Mouse (Mus musculus): ENCODE measurements at regions not wholly inside any gene's neighbourhood (a gene's known extent, or its start where the extent isn't known, plus 50 kb on each side); places are given as distances from the start of the nearest gene placed in this dataset. TPM values are rescaled to one million over a fixed set of nuclear protein-coding genes. Genes with fewer than 3 reads are reported as not detected.

DNA sequence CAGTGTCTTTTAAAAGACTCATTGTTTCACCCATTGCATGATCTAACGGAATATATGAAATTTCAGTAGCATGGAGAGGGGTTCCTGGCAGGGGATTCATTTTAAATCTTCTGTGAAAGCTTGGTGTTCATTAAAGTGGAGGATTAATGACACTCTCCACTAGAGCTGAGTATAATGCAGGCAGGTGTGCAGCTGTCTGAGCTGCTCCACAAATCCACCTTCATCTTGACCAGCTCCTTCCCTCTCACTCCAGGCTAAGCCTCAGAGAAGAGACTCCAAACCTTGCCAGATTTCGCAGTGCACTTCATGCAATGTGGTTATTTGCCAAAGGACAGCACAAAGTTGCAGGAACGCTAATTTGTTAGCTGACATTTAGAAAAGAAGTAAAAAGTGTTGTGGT is 1288.0 kb upstream of the Map3k7 start:
- Histone ChIP-seq H3K4me3 (no peak overlapping the region), H3K27ac (0 out of 2 replicates have a peak overlapping the region, but pooled peaks have one; percentile 6), H3K9ac (no peak overlapping the region), H3K9me3 (no peaks in the 10 kb centered on the region), H3K27me3 (replicated peaks) (no peaks in the 10 kb centered on the region), H3K36me3 (replicated peaks) (no peaks in the 10 kb centered on the region), H3K4me2 (no peak overlapping the region), H3K4me1 (peaks cover 5% of the 10 kb centered on the region; the same call in 1 of the 2 replicates)
- 26% methylated on average over 3 of the region's 3 CpGs for WGBS
- no peak for ATAC-seq (replicated peaks)

DNA sequence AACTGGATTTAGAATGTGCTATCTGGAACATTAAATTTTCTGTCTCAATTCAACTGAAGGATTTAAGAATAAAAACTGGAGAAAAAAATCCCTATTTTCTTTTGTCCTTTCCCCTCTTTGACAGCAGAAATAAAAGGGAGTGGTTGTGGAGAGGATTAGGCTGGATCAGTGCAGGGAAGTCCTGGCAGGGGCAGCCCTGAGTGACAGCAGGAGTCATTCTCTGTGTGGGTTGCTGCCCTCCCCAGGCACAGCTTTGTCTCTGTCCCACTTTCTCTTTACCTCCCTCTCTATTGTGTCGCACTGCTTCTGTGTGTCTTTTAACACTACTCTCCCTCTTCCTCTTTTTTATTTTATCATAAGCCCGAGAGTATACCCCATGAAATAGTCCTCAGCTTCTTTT is 1286.8 kb upstream of the Map3k7 start:
- H3K27ac ChIP-seq, result no peak overlapping the region
- no peak overlapping the region for H3K4me3 ChIP-seq
- H3K27me3 ChIP-seq (replicated peaks), result no peaks in the 10 kb centered on the region
- WGBS, result 10% methylated on average over 2 of the region's 2 CpGs
- H3K4me1 ChIP-seq, result peaks cover 5% of the 10 kb centered on the region; the same call in 1 of the 2 replicates
- H3K9ac ChIP-seq, result no peak overlapping the region
- no peak overlapping the region; the same call in 1 of the 2 replicates for H3K4me2 ChIP-seq
- H3K9me3 ChIP-seq, result no peaks in the 10 kb centered on the region
- ATAC-seq (replicated peaks), result peak; percentile 85; the same call in 1 of the 2 replicates
- no peaks in the 10 kb centered on the region for H3K36me3 ChIP-seq (replicated peaks)

DNA sequence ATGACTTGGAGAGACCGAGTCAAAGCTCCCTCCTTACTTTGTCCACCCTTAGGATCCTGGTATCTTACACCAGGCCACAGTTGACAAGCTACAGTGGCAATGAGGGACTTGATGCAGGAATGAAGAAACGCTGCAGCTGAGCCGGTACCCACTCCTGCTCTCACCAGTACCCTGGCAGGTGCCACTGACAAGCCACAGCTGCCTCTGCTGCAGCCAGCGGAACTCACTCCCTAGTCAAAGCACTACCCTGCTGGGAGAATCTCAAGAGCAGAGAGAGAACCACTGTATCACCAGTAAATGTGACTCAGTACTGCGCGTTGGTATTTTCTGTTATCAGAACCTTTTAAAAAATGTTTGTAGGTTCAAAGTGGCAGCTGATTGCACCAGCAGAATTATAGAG is 1281.5 kb upstream of the Map3k7 start:
- no peak overlapping the region for H3K4me3 ChIP-seq
- no peaks in the 10 kb centered on the region for H3K27me3 ChIP-seq (replicated peaks)
- H3K9ac ChIP-seq, result no peak overlapping the region
- no peak for ATAC-seq (replicated peaks)
- WGBS, result 83% methylated on average over 6 of the region's 6 CpGs
- H3K4me1 ChIP-seq, result no peaks in the 10 kb centered on the region
- H3K9me3 ChIP-seq, result no peaks in the 10 kb centered on the region
- no peak overlapping the region for H3K27ac ChIP-seq
- no peaks in the 10 kb centered on the region for H3K36me3 ChIP-seq (replicated peaks)
- H3K4me2 ChIP-seq, result no peak overlapping the region

DNA sequence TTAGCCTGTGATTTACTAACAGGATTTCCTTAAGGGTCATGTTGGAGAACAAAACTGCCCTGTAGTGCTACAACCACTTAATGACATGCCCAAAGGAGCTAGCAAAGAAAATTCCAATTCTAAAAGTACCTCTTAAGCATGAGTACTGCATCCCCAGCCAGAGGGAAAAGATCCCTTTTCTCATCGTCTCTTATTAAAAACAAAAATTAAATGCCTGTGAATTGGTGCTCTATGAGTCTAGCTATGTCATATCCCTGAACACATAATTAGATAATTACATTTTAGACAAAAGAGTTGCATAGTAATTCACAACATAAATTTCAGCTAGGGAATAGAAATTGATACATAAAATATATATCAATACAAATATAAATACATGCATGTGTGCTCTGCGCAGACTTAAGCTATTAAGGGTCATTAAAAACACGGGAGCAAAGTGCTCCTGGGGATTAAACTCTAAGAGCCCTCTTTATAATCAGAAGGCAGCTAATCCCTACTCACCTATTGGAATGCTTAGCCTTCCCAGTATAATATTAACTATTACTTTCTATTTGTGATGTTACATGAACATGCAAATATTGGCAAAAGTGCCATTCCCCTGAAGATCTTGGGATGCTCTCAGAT is 1250.4 kb upstream of the Map3k7 start:
- WGBS, result 50% methylated on average over 3 of the region's 3 CpGs
- no peak for ATAC-seq (replicated peaks)
- no peaks in the 10 kb centered on the region for H3K4me1 ChIP-seq
- no peak overlapping the region for H3K4me2 ChIP-seq
- H3K27ac ChIP-seq, result no peak overlapping the region
- H3K27me3 ChIP-seq (replicated peaks), result no peaks in the 10 kb centered on the region
- no peak overlapping the region for H3K4me3 ChIP-seq
- H3K9me3 ChIP-seq, result no peaks in the 10 kb centered on the region
- H3K9ac ChIP-seq, result no peak overlapping the region
- no peaks in the 10 kb centered on the region for H3K36me3 ChIP-seq (replicated peaks)

Small RNA genes lying in the stretch of these regions (microRNA-seq; reads per million reads assigned to microRNA genes)
- gene Gm22831, result not detected
